15 mouse cellular contexts compared by ENCODE assay signal in the genomic region with DNA sequence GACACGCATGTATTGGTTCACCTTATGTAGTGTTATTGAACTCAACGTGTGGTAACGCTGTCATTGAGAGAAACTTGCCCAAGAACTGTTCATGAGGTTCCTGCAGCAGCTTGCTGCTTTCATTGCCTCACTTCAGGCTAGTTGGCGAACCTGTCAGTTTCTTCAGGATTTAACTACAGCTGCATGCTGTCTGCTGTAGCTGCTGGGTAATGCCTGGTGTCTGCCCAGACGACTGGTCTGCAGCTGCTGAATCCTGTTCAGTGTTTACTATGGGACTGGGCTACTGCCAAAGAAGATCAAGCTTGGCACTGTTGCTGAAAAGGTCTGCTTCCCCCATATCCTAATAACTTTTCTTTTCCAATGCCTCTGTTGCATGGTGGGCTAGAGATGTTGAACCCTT. TPM values are rescaled to one million over a fixed set of nuclear protein-coding genes. Genes with fewer than 3 reads are reported as not detected.
"Had no signal": no experiment of that assay in that cellular context is flagged by ENCODE, and none has a peak within 500 bp of the region (broad histone marks: within the 10 kb centered on the region; RNA-seq: fewer than 3 reads in every experiment).

No protein-coding gene starts in this region.

- H3K4me3 ChIP-seq: intestine, embryonic 15.5 days; layer of hippocampus, adult 2 months; liver, embryonic 13.5 days; megakaryocyte, embryonic 14.5 days; midbrain, embryonic 12.5 days had no signal

- ATAC-seq: intestine, embryonic 15.5 days; liver, postnatal 0 days had no signal

- H3K36me3 ChIP-seq: intestine, embryonic 15.5 days; liver, embryonic 13.5 days; midbrain, embryonic 12.5 days had no signal

- DNase-seq: kidney, adult 18-20 months; kidney, postnatal 10 days; kidney, postnatal 4 days; liver; liver, embryonic 13.5 days; liver, postnatal 0 days; right cerebral cortex, postnatal 4 days; spleen, adult 18-20 months; thymus, adult 18-20 months; thymus, postnatal 14 days had no signal

- H3K27me3 ChIP-seq: intestine, embryonic 15.5 days; liver, embryonic 13.5 days; megakaryocyte, embryonic 14.5 days; midbrain, embryonic 12.5 days had no signal

- H3K4me2 ChIP-seq: intestine, embryonic 15.5 days; liver, embryonic 13.5 days; midbrain, embryonic 12.5 days had no signal

- H3K27ac ChIP-seq: intestine, embryonic 15.5 days; layer of hippocampus, adult 2 months; liver, embryonic 13.5 days; macrophage; midbrain, embryonic 12.5 days had no signal

- H3K9ac ChIP-seq: intestine, embryonic 15.5 days; liver, embryonic 13.5 days; liver, postnatal 0 days; midbrain, embryonic 12.5 days had no signal

- H3K4me1 ChIP-seq: intestine, embryonic 15.5 days; liver, embryonic 13.5 days; megakaryocyte, embryonic 14.5 days; midbrain, embryonic 12.5 days had no signal

- H3K9me3 ChIP-seq: intestine, embryonic 15.5 days; liver, embryonic 13.5 days; megakaryocyte, embryonic 14.5 days; midbrain, embryonic 12.5 days had no signal

RNA-seq across cellular contexts. Expression of gene Grm7, which starts 23.1 kb away (rescaled TPM):
- polyA plus RNA-seq: liver, postnatal 0 days; macrophage had no signal
